Mouse (Mus musculus) CH12.LX (cell line): ENCODE measurements around the gene Klri1.

Source experiments
- CHD1 ChIP-seq: IDR thresholded peaks from 2 replicates; pipeline ENCODE4 v1.6.1; 2012; ENCODE audit warnings: low read depth, low read length, improper control_type of control experiment, inconsistent platforms
- CTCF ChIP-seq, 2 experiments: IDR thresholded peaks in 1 of 2; conservative IDR thresholded peaks in 1 of 2; 2 replicates each; pipeline ENCODE4 v1.5.1; 2011 to 2012; ENCODE audit warnings: low read depth in 2 of 2, low read length in 2 of 2, improper control_type of control experiment in 1 of 2, inconsistent platforms in 1 of 2, mild to moderate bottlenecking in 1 of 2, moderate library complexity in 1 of 2
- EP300 ChIP-seq: IDR thresholded peaks from 2 replicates; pipeline ENCODE4 v1.6.1; 2011; ENCODE audit warnings: low read length, improper control_type of control experiment
- POLR2A ChIP-seq: IDR thresholded peaks from 2 replicates; pipeline ENCODE4 v1.6.1; 2011; ENCODE audit warnings: low read depth, mild to moderate bottlenecking, improper control_type of control experiment, low read length

- TF ChIP-seq EP300 (no peak), CHD1 (no peak), POLR2A (no peak), CTCF (conservative IDR thresholded peaks at IDR 0.05 in 1 of 2, IDR thresholded peaks at IDR 0.05 in 1 of 2; ENCODE audit: low read depth in 2 of 2, low read length in 2 of 2) (no peak)
These were observed 19.5 kb upstream of the Klri1 start for GRCm38 (mm10) chr6:129736414-129736813.
